Mouse (Mus musculus): Measurements from ENCODE around the gene C1qtnf6. TPM values are rescaled to one million over a fixed set of nuclear protein-coding genes. Genes with fewer than 3 reads are reported as not detected.

Gene C1qtnf6
- total and polyA plus RNA-seq, 3 experiments = 14.1 to 20.8 (median 17.0) TPM

DNA sequence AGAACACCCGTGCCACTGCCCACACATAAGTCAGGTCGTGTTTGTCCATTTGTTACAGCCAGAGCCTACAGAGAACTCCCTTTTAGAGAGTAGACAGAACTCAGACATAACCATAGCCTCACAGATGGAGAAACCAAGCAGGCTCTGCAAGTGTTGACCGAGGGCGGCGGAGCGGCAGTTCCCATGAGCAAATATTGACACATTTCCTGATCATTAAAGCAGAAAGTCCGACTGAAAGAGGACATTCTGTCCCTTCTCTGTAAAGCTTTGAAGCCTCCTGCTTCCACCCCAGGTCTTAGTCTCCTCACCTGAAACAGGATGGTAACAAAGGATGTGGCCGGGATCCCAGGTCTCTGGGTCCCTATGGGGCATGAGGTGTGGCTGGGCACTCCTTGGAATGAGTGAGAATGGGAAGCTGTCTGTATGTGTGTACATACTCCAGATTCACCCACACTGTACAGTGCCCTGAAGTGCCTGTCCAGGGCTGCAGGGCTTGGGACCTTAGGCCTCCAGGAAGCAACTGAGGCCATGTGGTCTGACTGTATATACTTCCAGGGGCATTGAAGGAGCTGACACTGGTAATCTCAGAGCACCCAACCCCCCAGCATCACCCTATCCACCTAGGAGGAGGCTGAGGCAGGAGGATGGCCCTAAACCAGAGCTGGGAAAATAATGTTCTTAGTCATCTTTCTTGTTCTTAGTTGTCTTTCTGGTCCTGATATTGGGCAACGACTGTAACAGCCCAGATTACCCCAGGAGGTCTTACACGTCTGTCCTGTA is 1.5 kb upstream of the C1qtnf6 start:
- 71% methylated on average over 10 of the region's 10 CpGs for WGBS
- no peak overlapping the region for H3K9ac ChIP-seq (ENCODE audit: low read depth, low read length)

DNA sequence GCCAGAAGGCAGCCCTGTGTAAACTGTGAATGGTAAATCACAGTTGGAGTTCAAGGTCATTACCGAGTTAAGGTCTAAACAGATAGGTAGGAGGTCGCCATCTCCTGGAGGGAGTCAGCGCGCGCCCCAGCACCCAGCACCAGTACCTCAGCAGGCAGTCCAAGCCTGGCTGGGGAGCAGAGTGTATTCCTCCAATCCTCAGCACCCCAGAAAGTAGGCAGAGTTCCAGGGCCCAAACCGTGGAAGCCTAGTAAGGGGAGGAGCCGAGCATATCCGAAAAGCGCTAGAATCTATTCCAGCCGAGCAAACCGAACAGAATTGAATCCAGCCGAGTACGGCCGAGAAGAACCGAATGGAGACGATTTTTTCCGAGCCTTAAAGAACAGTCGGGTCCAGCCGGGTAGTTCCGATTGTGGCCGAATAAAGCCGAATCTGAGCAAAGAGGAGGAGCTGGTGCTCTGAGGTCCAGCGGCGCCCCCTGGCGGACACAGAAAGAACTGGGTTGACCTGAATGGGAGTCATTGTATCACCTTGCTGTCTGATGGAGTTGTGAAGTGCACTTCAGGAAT is 769 bp upstream of the C1qtnf6 start:
- under 1% methylated on average over 25 of the region's 25 CpGs for WGBS

More for the DNA sequence above, 1.5 kb upstream of the C1qtnf6 start:
- H3K27ac ChIP-seq = no peak overlapping the region
- H3K4me1 ChIP-seq (ENCODE audit: control insufficient read depth, insufficient read depth, low read length) = peaks cover 18% of the 10 kb centered on the region
- no peaks in the 10 kb centered on the region for H3K79me2 ChIP-seq (replicated peaks; ENCODE audit: control insufficient read depth, insufficient read depth, low read length)
- no peaks in the 10 kb centered on the region for H3K27me3 ChIP-seq (ENCODE audit: control insufficient read depth, insufficient read depth, low read length)
- DNase-seq = no peak
- intact Hi-C loops (cut with DNase I) = loop anchor here (1.0 to 5.0 kb wide), 3 partner anchors 18 to 84 kb away; no protein-coding TSS in a partner anchor
- H3K4me3 ChIP-seq = no peak overlapping the region
- H3K36me3 ChIP-seq (ENCODE audit: control insufficient read depth, insufficient read depth, low read length) = no peaks in the 10 kb centered on the region
- TF ChIP-seq EP300 (IDR thresholded peaks at IDR 0.05; ENCODE audit: insufficient read depth, low read depth, low read length) (no peak), POLR2A (IDR thresholded peaks at IDR 0.05; ENCODE audit: insufficient read depth, low read depth, low read length) (no peak), CTCF (IDR thresholded peaks at IDR 0.05) (no peak)

DNA sequence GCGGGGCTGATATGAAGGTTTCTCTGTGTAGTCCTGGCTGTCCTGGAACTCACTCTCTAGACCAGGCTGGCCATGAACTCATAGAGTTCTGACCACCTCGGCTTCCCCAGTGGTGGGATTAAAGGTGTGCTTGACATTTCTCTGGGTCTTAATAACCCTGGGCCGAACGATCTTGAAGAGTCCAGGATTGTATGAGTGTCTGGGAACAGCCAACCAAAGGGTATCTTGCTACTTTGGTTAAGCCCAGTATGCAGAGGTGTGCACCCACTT is 170 bp upstream of the C1qtnf6 start:
- DNase-seq = peak in 1 of 2 experiments; percentile 24

More for the DNA sequence above, 769 bp upstream of the C1qtnf6 start:
- DNase-seq = peak; percentile 97 to 98
- H3K79me2 ChIP-seq (replicated peaks; ENCODE audit: control insufficient read depth, insufficient read depth, low read length) = no peaks in the 10 kb centered on the region
- H3K27ac ChIP-seq = peak overlapping the region; percentile 92
- peak overlapping the region; percentile 44 for H3K4me3 ChIP-seq
- H3K4me1 ChIP-seq (ENCODE audit: control insufficient read depth, insufficient read depth, low read length) = peaks cover 21% of the 10 kb centered on the region
- intact Hi-C loops (cut with DNase I) = loop anchor here (1.0 to 5.0 kb wide), 3 partner anchors 18 to 84 kb away; no protein-coding TSS in a partner anchor
- H3K9ac ChIP-seq (ENCODE audit: low read depth, low read length) = peak overlapping the region; percentile 60
- H3K27me3 ChIP-seq (ENCODE audit: control insufficient read depth, insufficient read depth, low read length) = no peaks in the 10 kb centered on the region
- TF ChIP-seq EP300 (IDR thresholded peaks at IDR 0.05; ENCODE audit: insufficient read depth, low read depth, low read length) (peak; percentile 74), CTCF (IDR thresholded peaks at IDR 0.05) (peak; percentile 76), POLR2A (IDR thresholded peaks at IDR 0.05; ENCODE audit: insufficient read depth, low read depth, low read length) (peak; percentile 55; the same call in 1 of the 2 replicates)
- H3K36me3 ChIP-seq (ENCODE audit: control insufficient read depth, insufficient read depth, low read length) = no peaks in the 10 kb centered on the region

DNA sequence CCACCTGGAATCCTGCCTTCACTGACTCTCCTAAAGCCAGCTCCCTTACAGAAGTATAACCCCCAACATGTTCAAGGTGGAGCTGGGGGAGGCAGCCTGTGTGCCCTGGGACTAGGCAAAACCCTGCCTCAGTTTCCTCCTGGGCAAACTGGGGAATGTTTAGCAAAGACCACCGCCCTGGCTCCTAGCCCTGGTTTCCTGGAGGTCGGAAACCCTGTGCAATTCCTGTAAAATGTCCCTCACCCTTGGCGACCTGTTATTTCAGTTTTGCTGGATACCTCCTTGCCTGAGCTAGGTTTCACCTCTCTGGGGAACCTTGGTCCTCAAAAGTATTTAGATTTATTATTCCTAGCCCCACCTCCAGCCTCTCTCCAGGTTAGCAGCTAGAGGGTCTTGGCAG is 1.1 kb downstream of the C1qtnf6 start:
- Histone ChIP-seq H3K4me1 (ENCODE audit: control insufficient read depth, insufficient read depth, low read length) (peaks cover 24% of the 10 kb centered on the region), H3K36me3 (ENCODE audit: control insufficient read depth, insufficient read depth, low read length) (no peaks in the 10 kb centered on the region)

More for the DNA sequence above, 170 bp upstream of the C1qtnf6 start:
- Histone ChIP-seq H3K79me2 (replicated peaks; ENCODE audit: control insufficient read depth, insufficient read depth, low read length) (no peaks in the 10 kb centered on the region), H3K4me3 (peak overlapping the region; percentile 44), H3K9ac (ENCODE audit: low read depth, low read length) (peak overlapping the region; percentile 60), H3K27me3 (ENCODE audit: control insufficient read depth, insufficient read depth, low read length) (no peaks in the 10 kb centered on the region), H3K4me1 (ENCODE audit: control insufficient read depth, insufficient read depth, low read length) (peaks cover 21% of the 10 kb centered on the region), H3K36me3 (ENCODE audit: control insufficient read depth, insufficient read depth, low read length) (no peaks in the 10 kb centered on the region), H3K27ac (peak overlapping the region; percentile 92)
- TF ChIP-seq EP300 (IDR thresholded peaks at IDR 0.05; ENCODE audit: insufficient read depth, low read depth, low read length) (no peak), CTCF (IDR thresholded peaks at IDR 0.05) (no peak), POLR2A (IDR thresholded peaks at IDR 0.05; ENCODE audit: insufficient read depth, low read depth, low read length) (no peak)
- intact Hi-C loops (cut with DNase I) = loop anchor here (5.0 kb wide), 1 partner anchor 51 kb away; no protein-coding TSS in a partner anchor
- WGBS = 51% methylated on average over 4 of the region's 4 CpGs

DNA sequence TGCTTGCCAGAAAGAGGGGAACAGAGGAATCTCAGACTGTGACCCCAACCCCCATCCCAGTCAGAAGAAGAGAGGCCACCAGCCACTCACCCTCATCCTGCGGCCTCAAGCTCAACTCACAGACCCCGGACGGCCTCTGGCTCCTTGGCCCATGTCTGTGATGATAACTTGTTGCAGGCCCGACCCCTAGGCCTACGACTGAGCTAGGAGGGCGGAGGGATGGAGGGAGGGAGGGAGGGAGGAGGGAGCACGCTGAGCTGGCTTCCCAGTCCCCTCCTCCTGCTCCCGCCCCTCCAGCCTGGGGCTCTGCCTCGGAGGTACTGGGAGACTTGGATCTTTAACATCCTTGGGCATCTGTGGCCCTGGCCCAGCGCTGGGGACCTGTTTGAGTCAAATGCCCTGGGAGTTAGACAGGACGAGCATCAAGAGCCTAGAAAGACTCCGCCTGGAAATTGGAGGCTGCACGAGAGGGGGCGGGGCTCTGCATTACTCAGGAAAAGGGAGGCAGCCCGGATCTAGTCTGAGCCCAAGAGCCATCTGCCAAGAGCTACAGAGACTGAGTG is 1.7 kb downstream of the C1qtnf6 start:
- no peaks in the 10 kb centered on the region for H3K79me2 ChIP-seq (replicated peaks; ENCODE audit: control insufficient read depth, insufficient read depth, low read length)
- no peaks in the 10 kb centered on the region for H3K36me3 ChIP-seq (ENCODE audit: control insufficient read depth, insufficient read depth, low read length)
- H3K27ac ChIP-seq = peak overlapping the region; percentile 92
- TF ChIP-seq CTCF (IDR thresholded peaks at IDR 0.05) (no peak), EP300 (IDR thresholded peaks at IDR 0.05; ENCODE audit: insufficient read depth, low read depth, low read length) (0 out of 2 replicates have a peak, but pooled peaks have one; percentile 37), POLR2A (IDR thresholded peaks at IDR 0.05; ENCODE audit: insufficient read depth, low read depth, low read length) (peak; percentile 42; the same call in 1 of the 2 replicates)
- H3K4me3 ChIP-seq = peak overlapping the region; percentile 51
- DNase-seq = peak; percentile 84 to 86
- WGBS = 5% methylated on average over 15 of the region's 15 CpGs
- peaks cover 24% of the 10 kb centered on the region for H3K4me1 ChIP-seq (ENCODE audit: control insufficient read depth, insufficient read depth, low read length)
- intact Hi-C loops (cut with DNase I) = loop anchor here (1.0 to 5.0 kb wide), 2 partner anchors 9 to 258 kb away; no protein-coding TSS in a partner anchor
- peak overlapping the region; percentile 65 for H3K9ac ChIP-seq (ENCODE audit: low read depth, low read length)
- H3K27me3 ChIP-seq (ENCODE audit: control insufficient read depth, insufficient read depth, low read length) = no peaks in the 10 kb centered on the region

More for the DNA sequence above, 1.1 kb downstream of the C1qtnf6 start:
- Histone ChIP-seq H3K27me3 (ENCODE audit: control insufficient read depth, insufficient read depth, low read length) (no peaks in the 10 kb centered on the region), H3K9ac (ENCODE audit: low read depth, low read length) (no peak overlapping the region), H3K79me2 (replicated peaks; ENCODE audit: control insufficient read depth, insufficient read depth, low read length) (no peaks in the 10 kb centered on the region), H3K27ac (peak overlapping the region; percentile 92), H3K4me3 (no peak overlapping the region; the same call in 1 of the 2 replicates)
- WGBS = 52% methylated on average over 3 of the region's 3 CpGs
- DNase-seq = no peak
- intact Hi-C loops (cut with DNase I) = loop anchor here (5.0 kb wide), 1 partner anchor 52 kb away; no protein-coding TSS in a partner anchor
- TF ChIP-seq POLR2A (IDR thresholded peaks at IDR 0.05; ENCODE audit: insufficient read depth, low read depth, low read length) (no peak), EP300 (IDR thresholded peaks at IDR 0.05; ENCODE audit: insufficient read depth, low read depth, low read length) (no peak), CTCF (IDR thresholded peaks at IDR 0.05) (no peak)
